Mouse (Mus musculus) embryo, embryonic 9.5 days (tissue): Measurements from ENCODE around the gene Adgrl2.
A peak's percentile ranks its signal among the peaks of the same experiment; 100 is the strongest.

Experiments
- DNase-seq: peaks from one replicate; pipeline ENCODE4 v3.0.0-alpha.2; 2017; ENCODE audit errors: extremely low spot score

The Adgrl2 gene

DNA sequence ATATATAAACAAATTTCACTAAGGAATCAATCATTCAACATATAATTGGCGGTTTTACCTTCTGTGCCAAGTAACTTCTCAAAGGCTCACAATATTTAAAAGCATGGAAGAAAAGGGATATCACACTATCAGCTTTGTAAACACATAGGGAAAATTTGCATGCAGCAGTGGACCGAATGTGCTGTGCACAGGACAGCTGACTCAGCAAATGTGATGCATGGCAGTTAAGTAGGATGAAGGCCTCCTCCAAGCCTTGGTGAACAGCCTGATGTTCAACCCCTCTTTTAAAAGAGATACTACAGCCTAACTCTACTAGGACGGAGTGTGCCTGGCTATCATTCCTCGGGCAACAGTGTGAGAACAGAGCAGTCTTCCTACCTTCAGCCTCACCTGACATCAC is 105.2 kb downstream of the Adgrl2 start:
- DNase-seq = no peak

GRCm38 (mm10) chr3:148881431-148881830 is 108.9 kb downstream of the Adgrl2 start:
- DNase-seq = no peak

GRCm38 (mm10) chr3:148872563-148872962 is 117.8 kb downstream of the Adgrl2 start:
- no peak for DNase-seq

DNA sequence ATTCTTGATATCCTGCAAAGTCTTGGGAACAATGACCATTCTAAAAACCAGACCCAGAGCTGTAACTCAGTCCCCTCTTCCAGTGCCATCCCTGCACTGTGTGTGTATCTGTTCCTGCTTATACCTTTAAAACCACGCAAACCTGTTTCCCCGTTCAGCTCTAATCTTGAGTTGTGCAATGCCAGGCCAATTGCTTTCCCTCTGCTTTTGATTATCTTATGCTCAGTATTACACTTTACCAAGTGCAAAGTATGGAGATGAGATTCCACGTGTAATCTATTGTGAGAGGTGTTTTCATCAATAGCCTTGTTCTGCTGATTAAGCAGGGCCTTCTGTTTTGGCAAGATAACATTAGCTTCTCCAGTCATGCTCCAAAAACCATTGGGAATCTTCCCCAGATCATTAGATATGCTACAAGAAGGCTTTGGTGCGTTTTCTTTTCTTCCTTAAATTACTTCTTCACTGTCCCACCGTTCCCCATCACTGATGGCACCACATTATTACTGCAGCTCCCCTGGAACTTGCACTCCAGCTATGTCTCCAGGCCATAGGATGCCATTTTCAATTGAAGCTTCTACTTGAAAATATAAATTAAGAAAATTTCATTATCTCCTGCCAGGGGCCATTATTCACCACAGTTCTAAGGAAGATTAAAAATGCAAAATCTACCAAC is 118.4 kb downstream of the Adgrl2 start:
- no peak for DNase-seq

- DNase-seq = no peak
Measured at GRCm38 (mm10) chr3:148867618-148868017, 122.7 kb downstream of the Adgrl2 start.

DNA sequence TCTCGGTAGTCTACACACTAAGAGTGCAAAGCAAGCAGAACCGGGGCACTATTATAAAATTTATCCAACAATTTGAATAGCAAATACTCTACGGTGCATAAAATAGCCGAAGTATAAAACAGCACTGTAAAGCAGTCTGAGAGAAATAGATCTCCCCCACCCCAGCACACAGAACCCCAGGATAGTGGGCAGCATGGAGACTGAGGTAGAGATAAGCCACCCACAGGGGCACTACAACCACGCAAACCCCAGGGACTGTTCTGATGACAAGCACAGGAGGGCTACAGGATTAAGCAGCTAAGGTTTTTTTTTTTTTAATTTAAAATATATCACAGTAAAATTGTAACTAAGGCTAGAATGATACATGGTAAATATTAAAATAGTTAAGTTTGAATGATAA is 123.7 kb downstream of the Adgrl2 start:
- no peak for DNase-seq

GRCm38 (mm10) chr3:148866053-148866452 is 124.3 kb downstream of the Adgrl2 start:
- no peak for DNase-seq

DNA sequence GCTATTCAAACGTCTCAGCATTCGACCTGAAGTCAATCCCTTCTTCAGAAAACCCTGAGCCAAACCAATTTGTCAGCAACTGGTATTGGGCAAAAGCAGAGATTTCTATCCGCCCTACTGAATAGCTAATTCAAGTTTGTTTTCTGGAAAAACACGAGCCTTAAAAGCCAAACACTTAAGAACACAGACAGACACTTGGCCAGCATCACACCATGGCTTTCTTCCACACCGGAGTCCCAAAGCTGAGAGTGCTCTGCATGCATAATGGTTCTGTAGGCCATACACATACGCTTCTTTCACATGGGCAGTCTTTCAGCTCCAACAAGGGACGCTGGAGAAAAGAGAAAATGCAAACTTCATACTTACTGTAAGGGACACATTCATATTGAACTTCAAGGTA is 125.1 kb downstream of the Adgrl2 start:
- no peak for DNase-seq

DNA sequence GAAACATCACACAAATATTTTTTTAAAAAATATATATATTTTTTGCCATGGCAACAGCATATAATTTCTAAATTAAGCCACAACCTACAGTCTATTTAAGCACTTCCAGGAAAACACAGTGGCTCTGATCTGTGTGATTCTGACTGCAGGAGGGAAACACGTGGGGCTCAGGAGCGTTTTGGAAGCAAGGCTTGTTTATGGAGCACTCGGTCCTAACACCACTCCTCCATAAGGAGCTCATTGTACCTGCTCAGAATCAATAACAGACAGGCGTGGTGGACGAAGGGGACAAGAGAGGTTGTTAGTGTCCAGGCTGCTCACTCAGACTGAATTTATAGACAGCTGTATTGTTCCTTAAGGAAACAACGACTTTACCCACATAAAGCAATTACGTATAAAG is 128.5 kb downstream of the Adgrl2 start:
- DNase-seq = no peak

- peak; percentile 32 for DNase-seq
Measured at GRCm38 (mm10) chr3:148854306-148854910, 135.9 kb downstream of the Adgrl2 start.

GRCm38 (mm10) chr3:148853372-148853771 is 137.0 kb downstream of the Adgrl2 start:
- peak; percentile 28 for DNase-seq

- no peak for DNase-seq
Measured at GRCm38 (mm10) chr3:148852556-148852955, 137.8 kb downstream of the Adgrl2 start.

GRCm38 (mm10) chr3:148850821-148851220 is 139.5 kb downstream of the Adgrl2 start:
- DNase-seq = no peak

- DNase-seq = no peak
Measured at GRCm38 (mm10) chr3:148848366-148848765, 142.0 kb downstream of the Adgrl2 start.

DNA sequence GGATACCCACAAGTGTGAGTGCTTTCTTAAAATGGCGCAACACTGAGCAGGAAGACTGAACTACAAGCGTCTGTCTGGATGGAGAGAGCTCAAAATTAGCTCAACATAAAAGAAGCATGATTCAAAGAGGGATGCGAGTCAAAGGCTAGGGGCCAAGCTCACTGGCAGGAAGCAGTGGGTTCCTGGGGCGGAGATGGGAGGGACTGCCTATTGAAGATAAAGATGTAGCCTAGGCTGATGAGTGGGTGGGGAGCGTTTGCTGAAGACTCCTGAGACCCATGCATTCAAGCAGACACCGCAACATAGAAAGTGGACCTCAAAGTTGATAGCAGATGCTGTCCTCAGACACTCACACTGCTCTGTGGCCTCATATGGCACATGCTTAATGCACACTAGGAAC is 146.2 kb downstream of the Adgrl2 start:
- DNase-seq = no peak

DNA sequence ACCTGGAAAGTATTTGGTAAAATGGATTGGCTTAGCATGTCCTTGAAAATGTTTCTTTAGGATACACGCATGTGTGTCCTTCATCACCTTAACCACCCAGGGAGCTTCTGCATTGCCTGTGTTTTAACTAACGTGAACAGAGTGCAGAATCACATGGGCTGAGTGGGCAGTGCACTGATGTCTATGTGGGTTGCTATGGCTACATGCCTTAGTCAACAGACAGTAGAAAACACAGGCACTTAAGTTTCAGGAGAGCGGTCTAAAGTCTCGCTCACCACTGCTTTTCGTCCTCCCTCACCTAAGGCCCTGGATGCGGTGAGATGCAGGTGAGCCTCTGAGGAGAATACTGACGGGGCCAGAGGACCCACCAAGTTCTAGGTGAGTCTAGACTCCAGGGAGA is 147.8 kb downstream of the Adgrl2 start:
- DNase-seq = no peak

GRCm38 (mm10) chr3:148838835-148839296 is 151.5 kb downstream of the Adgrl2 start:
- no peak for DNase-seq

DNA sequence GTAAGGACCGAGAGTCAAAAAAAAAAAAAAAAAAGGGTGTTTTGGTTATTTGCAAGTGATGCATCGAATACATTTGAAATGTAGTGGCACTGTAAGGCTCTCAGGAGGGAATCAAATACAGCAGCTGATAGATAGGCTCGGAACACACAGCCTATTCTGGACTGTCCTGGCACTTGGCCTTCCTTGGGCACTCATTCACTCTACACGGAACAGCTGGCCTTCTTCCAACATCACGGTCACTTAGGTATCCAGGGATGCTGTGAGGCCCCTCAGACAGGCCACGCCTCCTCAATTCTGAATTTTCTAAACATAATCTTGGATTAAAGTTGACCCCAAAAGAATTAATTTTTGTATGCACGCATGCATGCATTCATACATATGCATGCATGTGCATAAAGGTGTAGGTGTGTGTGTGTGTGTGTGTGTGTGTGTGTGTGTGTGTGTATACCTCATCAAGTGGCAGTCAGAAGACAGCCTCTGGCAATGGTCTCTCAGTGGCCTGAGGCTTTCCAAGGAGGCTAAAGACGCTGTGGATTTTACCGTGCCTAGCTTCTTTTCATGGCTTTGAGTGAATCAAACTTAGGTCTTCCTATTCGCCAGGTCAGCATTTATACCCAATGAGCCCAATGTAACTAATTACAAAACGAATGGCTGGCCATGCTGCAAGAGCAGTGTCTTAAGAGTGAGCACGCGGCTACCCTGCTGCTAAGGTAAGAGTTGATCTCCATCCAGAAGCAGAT is 152.1 kb downstream of the Adgrl2 start:
- DNase-seq = no peak

- DNase-seq = no peak
Measured at GRCm38 (mm10) chr3:148835136-148835535, 155.2 kb downstream of the Adgrl2 start.

DNA sequence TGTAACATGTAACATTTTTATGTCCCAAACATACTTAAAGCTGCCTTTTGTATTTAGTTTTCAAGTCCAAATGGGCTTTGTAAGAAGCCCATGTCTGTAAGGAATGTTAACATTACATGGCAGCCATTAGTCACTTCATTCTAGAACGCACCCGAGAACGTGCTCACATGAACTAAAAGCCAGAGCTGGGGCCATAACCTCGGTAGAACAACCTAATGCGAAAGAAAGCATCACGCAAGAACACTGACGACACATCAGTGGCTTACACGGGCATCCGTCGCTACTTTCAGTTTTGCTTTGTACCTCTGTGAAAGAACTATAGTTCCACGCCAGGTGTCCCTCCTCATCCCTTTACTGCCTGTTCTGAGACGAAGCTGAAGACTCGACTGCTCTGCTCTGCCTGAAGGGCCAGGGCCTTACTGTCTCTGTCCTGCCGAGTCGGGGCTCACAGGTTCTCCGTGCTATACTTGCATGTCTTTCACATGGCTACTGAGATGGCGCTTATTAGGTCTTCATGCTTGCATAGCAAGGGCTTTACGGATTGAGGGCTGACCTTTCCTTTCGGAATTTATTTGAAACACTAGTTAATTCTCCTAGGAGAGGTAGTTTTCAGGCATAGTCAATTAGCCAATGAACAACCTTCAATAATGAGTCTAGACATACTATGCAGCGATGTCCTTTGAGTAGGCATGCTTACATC is 157.1 kb downstream of the Adgrl2 start:
- DNase-seq = no peak

GRCm38 (mm10) chr3:148832001-148832400 is 158.4 kb downstream of the Adgrl2 start:
- no peak for DNase-seq

DNA sequence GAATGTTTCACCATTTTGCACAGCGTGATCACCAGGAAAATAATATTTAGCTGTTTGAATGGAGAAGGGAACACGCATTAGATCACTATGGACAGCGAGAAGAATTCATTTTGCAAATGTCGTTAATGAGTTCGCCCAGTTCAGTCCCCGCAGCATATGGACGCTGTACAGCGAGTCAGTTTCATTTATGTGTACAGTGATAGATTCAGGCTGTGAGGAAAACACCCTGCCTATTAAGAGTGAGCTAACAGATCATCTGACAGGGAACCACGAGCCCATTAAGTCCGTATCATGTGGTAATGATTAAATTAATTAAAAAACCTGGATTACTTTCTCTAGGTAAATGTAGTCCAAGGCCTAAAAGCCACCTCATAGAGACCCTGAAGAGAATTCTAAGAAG is 161.8 kb downstream of the Adgrl2 start:
- DNase-seq = no peak
